Mouse (Mus musculus) kidney, adult 2 months (tissue): Measurements from ENCODE around the gene Acot3.

ENCODE experiments used
- CTCF ChIP-seq: fragments of 200-500 bp; conservative IDR thresholded peaks from 2 replicates; pipeline ENCODE4 v1.5.1; 2011; ENCODE audit warnings: low read depth, mild to moderate bottlenecking, control low read depth, low read length, moderate library complexity, mixed read lengths; ENCODE audit not compliant: insufficient read depth, insufficient read length
- POLR2A ChIP-seq: fragments of 200-500 bp; IDR thresholded peaks from one replicate; pipeline ENCODE4 v1.6.1; 2011; ENCODE audit warnings: low read depth, low read length, control low read depth

DNA sequence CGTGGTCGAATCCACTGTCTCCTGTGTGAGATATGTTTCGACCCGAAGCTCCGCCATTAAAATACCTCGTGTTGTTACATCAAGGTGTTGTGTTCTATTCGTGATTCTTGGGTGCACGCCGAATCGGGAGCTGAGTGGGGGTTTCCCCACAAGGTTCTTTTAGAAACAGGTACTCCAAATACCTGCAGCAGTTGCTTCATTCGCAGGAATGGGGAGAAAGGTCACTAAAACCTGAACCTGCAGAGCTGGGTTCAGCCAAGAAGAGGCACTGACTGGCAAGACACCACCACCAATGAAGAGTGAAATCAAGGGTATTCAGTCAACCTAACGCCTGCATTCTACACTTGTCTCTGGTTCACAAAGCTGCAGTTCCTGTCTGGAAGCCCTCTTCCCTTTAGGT is 43.7 kb upstream of the Acot3 start:
- TF ChIP-seq CTCF (no peak), POLR2A (no peak)
